Mouse (Mus musculus) left cerebral cortex, adult 2 months (tissue): Measurements from ENCODE around the gene Cdsn. TPM values are rescaled to one million over a fixed set of nuclear protein-coding genes. Genes with fewer than 3 reads are reported as not detected.
A peak's percentile ranks its signal among the peaks of the same experiment; 100 is the strongest.
"Not testable (repeated sequence)": the region's sequence is repeated elsewhere in the genome, so short reads cannot be mapped to it uniquely, and the experiment has no call there.

Source experiments
- DNase-seq, 2 experiments: peaks; one replicate each; pipeline ENCODE4 v3.0.0; 2021 to 2022; ENCODE audit warnings: low spot score in 2 of 2, mixed read lengths in 1 of 2; ENCODE audit errors: extremely low spot score in 1 of 2
- H3K27ac ChIP-seq: fragments of 200-600 bp; 2 replicates; pipeline ENCODE4 v1.8.1; 2022
- H3K4me3 ChIP-seq: fragments of 200-600 bp; 2 replicates; pipeline ENCODE4 v1.8.1; 2022
- CTCF ChIP-seq: fragments of 200-600 bp; IDR thresholded peaks from 2 replicates; pipeline ENCODE4 v1.8.1; 2022; ENCODE audit warnings: antibody characterized with exemption, mild to moderate bottlenecking, moderate library complexity
- intact Hi-C: fragments of 180-260 bp; cut with DNase I; formaldehyde crosslinking; loops from one replicate; pipeline ENCODE4 v1.15.1; 2025
- long read RNA-seq, 2 experiments: library from polyadenylated mRNA; stranded (forward); transcript quantifications; one replicate each; pipeline ENCODE4 v2.0.0; 2021; ENCODE audit warnings: borderline mapping rate in 2 of 2
- total RNA-seq, 2 experiments: library from RNA; stranded (reverse); gene quantifications; 2 replicates each; pipeline ENCODE4 v1.2.3; 2021

Cdsn gene
- total RNA-seq: 1 to 10 TPM in 1 of 2 experiments, under 1 TPM in 1; 0.87 to 1.5 TPM
- long read RNA-seq, experiment 1, partial matches to known transcripts: 0 of 3 reads
- long read RNA-seq, experiment 1, other reads (novel, unspliced or antisense): 3 of 3 reads
- long read RNA-seq, experiment 2, partial matches to known transcripts: 0 of 2 reads
- long read RNA-seq, experiment 2, other reads (novel, unspliced or antisense): 2 of 2 reads

GRCm38 (mm10) chr17:35551881-35552414 lies at the start of gene Cdsn:
Gene Cdsn (plus strand): TSS chr17:35552128.
- no peak for DNase-seq
- Histone ChIP-seq H3K27ac (peak within 1 kb of the TSS; percentile 32; the same call in 1 of the 2 replicates), H3K4me3 (no peak within 1 kb of the TSS)
- no peak for TF ChIP-seq CTCF
- intact Hi-C loops: no loop called here

- Histone ChIP-seq H3K4me3 (no peak overlapping the region), H3K27ac (no peak overlapping the region)
- no peak for TF ChIP-seq CTCF
- DNase-seq: no peak
- intact Hi-C loops: no loop called here
These were observed 49.7 kb upstream of the Cdsn start for GRCm38 (mm10) chr17:35502226-35502625.

- intact Hi-C loops: no loop called here
- Histone ChIP-seq H3K4me3 (no peak overlapping the region), H3K27ac (no peak overlapping the region)
- DNase-seq: no peak
- no peak for TF ChIP-seq CTCF
These were observed 49.2 kb upstream of the Cdsn start for GRCm38 (mm10) chr17:35502762-35503161.

GRCm38 (mm10) chr17:35503849-35504248 lies 48.1 kb upstream of the Cdsn start:
- intact Hi-C loops: no loop called here

GRCm38 (mm10) chr17:35504628-35505481 lies 47.1 kb upstream of the Cdsn start:
- DNase-seq: no peak
- intact Hi-C loops: no loop called here
- no peak overlapping the region for H3K4me3 ChIP-seq
- TF ChIP-seq CTCF: no peak
- no peak overlapping the region for H3K27ac ChIP-seq

More at GRCm38 (mm10) chr17:35503849-35504248, 48.1 kb upstream of the Cdsn start:
- DNase-seq: no peak
- Histone ChIP-seq H3K27ac (no peak overlapping the region), H3K4me3 (no peak overlapping the region)
- no peak for TF ChIP-seq CTCF

- intact Hi-C loops: no loop called here
- H3K4me3 ChIP-seq: no peak within 1 kb of the TSS
- no peak for TF ChIP-seq CTCF
- no peak within 1 kb of the TSS for H3K27ac ChIP-seq
- DNase-seq: no peak
These were observed 46.2 kb upstream of the Cdsn start, which contains the start of gene Pou5f1 for GRCm38 (mm10) chr17:35505776-35506175. Gene Pou5f1 (plus strand): TSS chr17:35506018.

GRCm38 (mm10) chr17:35506881-35507280 lies 45.0 kb upstream of the Cdsn start:
- TF ChIP-seq CTCF: no peak
- DNase-seq: no peak
- Histone ChIP-seq H3K27ac (no peak overlapping the region), H3K4me3 (no peak overlapping the region)
- intact Hi-C loops: no loop called here

GRCm38 (mm10) chr17:35507556-35508260 lies 44.2 kb upstream of the Cdsn start:
- DNase-seq: no peak
- Histone ChIP-seq H3K4me3 (no peak overlapping the region), H3K27ac (no peak overlapping the region)
- intact Hi-C loops: no loop called here
- TF ChIP-seq CTCF: no peak

- intact Hi-C loops, DNase-seq, H3K4me3 ChIP-seq, H3K27ac ChIP-seq: not testable (repeated sequence)
These were observed 43.6 kb upstream of the Cdsn start for GRCm38 (mm10) chr17:35508279-35508678.

GRCm38 (mm10) chr17:35509284-35509683 lies 42.6 kb upstream of the Cdsn start:
- DNase-seq: no peak
- no peak overlapping the region for H3K4me3 ChIP-seq
- peak; percentile 22 for TF ChIP-seq CTCF
- H3K27ac ChIP-seq: no peak overlapping the region
- intact Hi-C loops: no loop called here

- peak; percentile 57 for TF ChIP-seq CTCF
- Histone ChIP-seq H3K4me3 (no peak overlapping the region), H3K27ac (no peak overlapping the region)
- intact Hi-C loops: no loop called here
- DNase-seq: no peak
These were observed 38.9 kb upstream of the Cdsn start for GRCm38 (mm10) chr17:35512916-35513626.
